In genomic region chr1:135895367-135895766, GRCm38 (mm10) we compare ENCODE assay signal across 22 mouse cellular contexts. TPM values are rescaled to one million over a fixed set of nuclear protein-coding genes. Genes with fewer than 3 reads are reported as not detected.
DNase-seq lines count a peak whose midpoint lies in the region; ATAC-seq and TF ChIP-seq lines count a peak whose summit lies in the region.
"Had no signal": no experiment of that assay in that cellular context is flagged by ENCODE, and none has a peak within 500 bp of the region (broad histone marks: within the 10 kb centered on the region; RNA-seq: fewer than 3 reads in every experiment).

No protein-coding gene starts in this region.

- H3K9me3 ChIP-seq in limb, embryonic 15.5 days: no peaks in the 10 kb centered on the region
- H3K9me3 ChIP-seq in limb, embryonic 10.5 days (replicated peaks): no peaks in the 10 kb centered on the region
- H3K9me3 ChIP-seq in liver, postnatal 0 days (ENCODE audit: low read length): no peaks in the 10 kb centered on the region
- H3K9me3 ChIP-seq: hindbrain, embryonic 10.5 days; liver, embryonic 13.5 days; midbrain, embryonic 10.5 days had no signal

- no peaks in the 10 kb centered on the region for H3K36me3 ChIP-seq in limb, embryonic 15.5 days
- H3K36me3 ChIP-seq in limb, embryonic 10.5 days: no peaks in the 10 kb centered on the region
- H3K36me3 ChIP-seq in liver, postnatal 0 days (replicated peaks; ENCODE audit: insufficient read depth, low read length): no peaks in the 10 kb centered on the region
- H3K36me3 ChIP-seq: hindbrain, embryonic 10.5 days; liver, embryonic 13.5 days; midbrain, embryonic 10.5 days had no signal

- H3K9ac ChIP-seq in limb, embryonic 15.5 days: no peak overlapping the region
- H3K9ac ChIP-seq in liver, postnatal 0 days (replicated peaks): no peak overlapping the region; the same call in 1 of the 2 replicates
- H3K9ac ChIP-seq: forebrain, postnatal 0 days; liver, embryonic 13.5 days had no signal

- 78% methylated on average over 4 of the region's 4 CpGs for WGBS in limb, embryonic 15.5 days
- WGBS in limb, embryonic 10.5 days: 83% methylated on average over 4 of the region's 4 CpGs
- 77% methylated on average over 4 of the region's 4 CpGs for WGBS in liver, postnatal 0 days (ENCODE audit: insufficient replicate concordance)

- no peak overlapping the region for H3K4me3 ChIP-seq in limb, embryonic 15.5 days
- H3K4me3 ChIP-seq in limb, embryonic 10.5 days: no peak overlapping the region
- H3K4me3 ChIP-seq in liver, postnatal 0 days (ENCODE audit: low read depth, low read length): no peak overlapping the region
- H3K4me3 ChIP-seq: hindbrain, embryonic 10.5 days; layer of hippocampus, adult 2 months; liver, embryonic 13.5 days; midbrain, embryonic 10.5 days had no signal

- no peak for DNase-seq in limb, embryonic 10.5 days (ENCODE audit: low spot score)
- peak; percentile 57 for DNase-seq in urinary bladder, postnatal 14 days (ENCODE audit: low spot score)
- DNase-seq in urinary bladder, postnatal 4 days (ENCODE audit: low spot score in 2 of 2): no peak
- no peak for DNase-seq in liver, postnatal 0 days
- DNase-seq in thymus, postnatal 0 days (ENCODE audit: low spot score): no peak
- DNase-seq in heart, adult 9 months (ENCODE audit: low spot score in 2 of 2): no peak
- DNase-seq: B cell, adult 2 months; cerebellum, adult 9-10 months; forebrain, postnatal 0 days; gastrocnemius, postnatal 36 days; kidney, adult 18-20 months; liver, embryonic 13.5 days; lung, postnatal 14 days; retina, postnatal 1 day; right cerebral cortex, postnatal 4 days; thymus, adult 18-20 months had no signal

- H3K27me3 ChIP-seq in limb, embryonic 15.5 days: no peaks in the 10 kb centered on the region
- H3K27me3 ChIP-seq in limb, embryonic 10.5 days (ENCODE audit: low read depth, poor library complexity, severe bottlenecking): peaks cover 6% of the 10 kb centered on the region; the same call in 1 of the 2 replicates
- peaks cover 11% of the 10 kb centered on the region; the same call in 1 of the 2 replicates for H3K27me3 ChIP-seq in liver, postnatal 0 days (ENCODE audit: insufficient read depth, low read length)

- H3K4me2 ChIP-seq in limb, embryonic 15.5 days: no peak overlapping the region
- 0 out of 2 replicates have a peak overlapping the region, but pooled peaks have one; percentile 13 for H3K4me2 ChIP-seq in liver, postnatal 0 days (ENCODE audit: low read depth, low read length)
- H3K4me2 ChIP-seq: liver, embryonic 13.5 days had no signal

- H3K4me1 ChIP-seq in limb, embryonic 15.5 days: peaks cover 9% of the 10 kb centered on the region; the same call in 1 of the 2 replicates
- 0 out of 2 replicates have a peak, but pooled peaks cover 3% of the 10 kb centered on the region for H3K4me1 ChIP-seq in limb, embryonic 10.5 days
- no peaks in the 10 kb centered on the region for H3K4me1 ChIP-seq in liver, postnatal 0 days (ENCODE audit: insufficient read depth)
- H3K4me1 ChIP-seq: hindbrain, embryonic 10.5 days; midbrain, embryonic 10.5 days had no signal

- no peak for TF ChIP-seq CTCF in liver, postnatal 0 days (IDR thresholded peaks at IDR 0.05; ENCODE audit: low read depth)

- no peak for TF ChIP-seq EP300 in liver, postnatal 0 days (IDR thresholded peaks at IDR 0.05; ENCODE audit: low read depth)

- H3K27ac ChIP-seq in limb, embryonic 15.5 days: 0 out of 2 replicates have a peak overlapping the region, but pooled peaks have one; percentile 7
- H3K27ac ChIP-seq in limb, embryonic 10.5 days: no peak overlapping the region
- no peak overlapping the region for H3K27ac ChIP-seq in liver, postnatal 0 days (ENCODE audit: low read depth)
- H3K27ac ChIP-seq: hindbrain, embryonic 10.5 days; hindbrain, postnatal 0 days; kidney, postnatal 0 days; layer of hippocampus, adult 2 months; liver, embryonic 13.5 days; midbrain, embryonic 10.5 days had no signal

- ATAC-seq in limb, embryonic 15.5 days (ENCODE audit: insufficient number of reproducible peaks, low FRiP score, low TSS enrichment, low read depth): no peak
- no peak for ATAC-seq in liver, postnatal 0 days
- ATAC-seq: forebrain, postnatal 0 days; hindbrain, postnatal 0 days had no signal

RNA-seq across cellular contexts. Expression of gene Pkp1, which starts 23.6 kb away (rescaled TPM):
- 72.6 and 89.7 TPM in 2 replicates for polyA plus RNA-seq in limb, embryonic 15.5 days (2015; fragmentation: Nextera tagmentation; extraction: Ambion mirVana)
- 0.30 and 0.63 TPM in 2 replicates for polyA plus RNA-seq in limb, embryonic 10.5 days (2016; fragmentation: Nextera tagmentation; extraction: Ambion mirVana)
- polyA plus RNA-seq in liver, postnatal 0 days (2015; fragmentation: Nextera tagmentation; extraction: Ambion mirVana): 0.05 TPM in 1 of 2 replicates, not detected in the other
- polyA plus RNA-seq in thymus, postnatal 0 days (2015; fragmentation: Nextera tagmentation; extraction: Ambion mirVana): 6.5 and 7.3 TPM in 2 replicates
- polyA plus RNA-seq: liver, embryonic 13.5 days; midbrain, embryonic 10.5 days had no signal

RNA-seq across cellular contexts. Expression of gene Tnnt2, which starts 59.2 kb away (rescaled TPM):
- polyA plus RNA-seq in limb, embryonic 15.5 days (2015; fragmentation: Nextera tagmentation; extraction: Ambion mirVana): 87.0 and 226 TPM in 2 replicates
- 2.1 and 4.0 TPM in 2 replicates for polyA plus RNA-seq in limb, embryonic 10.5 days (2016; fragmentation: Nextera tagmentation; extraction: Ambion mirVana)
- 3.2 and 3.6 TPM in 2 replicates for polyA plus RNA-seq in liver, postnatal 0 days (2015; fragmentation: Nextera tagmentation; extraction: Ambion mirVana)
- 3.2 and 3.6 TPM in 2 replicates for polyA plus RNA-seq in thymus, postnatal 0 days (2015; fragmentation: Nextera tagmentation; extraction: Ambion mirVana)

Comparison
In these comparisons a context has a peak if more than half of its experiments do, and no peak if none do; other contexts are left out.
1. RNA of gene Tnnt2, which starts 59.2 kb away (polyA plus RNA-seq): 87.0 to 226 TPM in limb, embryonic 15.5 days; 2.1 to 4.0 TPM in limb, embryonic 10.5 days, 3.2 to 3.6 TPM in thymus, postnatal 0 days and 3.2 to 3.6 TPM in liver, postnatal 0 days; every median in the first group is over 10 times any median in the second.